Mouse (Mus musculus): Measurements from ENCODE around the gene Gal3st1. TPM values are rescaled to one million over a fixed set of nuclear protein-coding genes. Genes with fewer than 3 reads are reported as not detected.

Gene Gal3st1
- polyA plus RNA-seq, 1 experiment from 2014 or later, result 17.4 TPM

GRCm38 (mm10) chr11:3993914-3994313, 10.5 kb downstream of the Gal3st1 start:
- peaks cover 24% of the 10 kb centered on the region for H3K27me3 ChIP-seq (replicated peaks; ENCODE audit: control insufficient read depth, insufficient read depth, low read length)
- no peaks in the 10 kb centered on the region for H3K9me3 ChIP-seq (ENCODE audit: control insufficient read depth, low read length)
- DNase-seq (ENCODE audit: low spot score) (no peak), ATAC-seq (replicated peaks; ENCODE audit: low FRiP score, low TSS enrichment, low read depth) (no peak)
- H3K36me3 ChIP-seq (ENCODE audit: control insufficient read depth, insufficient read depth, low read length), result no peaks in the 10 kb centered on the region
- no peak overlapping the region for H3K4me2 ChIP-seq (ENCODE audit: low read length)
- H3K4me3 ChIP-seq (ENCODE audit: low read depth, low read length), result no peak overlapping the region
- H3K9ac ChIP-seq (ENCODE audit: low read length), result no peak overlapping the region
- H3K27ac ChIP-seq (ENCODE audit: low read depth), result no peak overlapping the region
- WGBS, result 90% methylated on average over 6 of the region's 6 CpGs
- no peaks in the 10 kb centered on the region; the same call in 1 of the 2 replicates for H3K4me1 ChIP-seq (replicated peaks; ENCODE audit: control insufficient read depth, insufficient read depth, low read length)

GRCm38 (mm10) chr11:3995511-3995910, 12.1 kb downstream of the Gal3st1 start:
- no peak overlapping the region for H3K4me2 ChIP-seq (ENCODE audit: low read length)
- H3K36me3 ChIP-seq (ENCODE audit: control insufficient read depth, insufficient read depth, low read length), result no peaks in the 10 kb centered on the region
- WGBS, result 87% methylated on average over 5 of the region's 5 CpGs
- peaks cover 37% of the 10 kb centered on the region for H3K27me3 ChIP-seq (replicated peaks; ENCODE audit: control insufficient read depth, insufficient read depth, low read length)
- H3K27ac ChIP-seq (ENCODE audit: low read depth), result no peak overlapping the region
- no peak overlapping the region for H3K9ac ChIP-seq (ENCODE audit: low read length)
- no peaks in the 10 kb centered on the region; the same call in 1 of the 2 replicates for H3K4me1 ChIP-seq (replicated peaks; ENCODE audit: control insufficient read depth, insufficient read depth, low read length)
- no peaks in the 10 kb centered on the region for H3K9me3 ChIP-seq (ENCODE audit: control insufficient read depth, low read length)
- ATAC-seq (replicated peaks; ENCODE audit: low FRiP score, low TSS enrichment, low read depth) (no peak), DNase-seq (ENCODE audit: low spot score) (no peak)
- H3K4me3 ChIP-seq (ENCODE audit: low read depth, low read length), result no peak overlapping the region

GRCm38 (mm10) chr11:3996840-3997239, 13.4 kb downstream of the Gal3st1 start:
- Histone ChIP-seq H3K4me2 (ENCODE audit: low read length) (no peak overlapping the region), H3K9ac (ENCODE audit: low read length) (no peak overlapping the region), H3K4me1 (replicated peaks; ENCODE audit: control insufficient read depth, insufficient read depth, low read length) (no peaks in the 10 kb centered on the region; the same call in 1 of the 2 replicates), H3K27me3 (replicated peaks; ENCODE audit: control insufficient read depth, insufficient read depth, low read length) (peaks cover 40% of the 10 kb centered on the region), H3K4me3 (ENCODE audit: low read depth, low read length) (no peak overlapping the region), H3K9me3 (ENCODE audit: control insufficient read depth, low read length) (no peaks in the 10 kb centered on the region), H3K27ac (ENCODE audit: low read depth) (no peak overlapping the region), H3K36me3 (ENCODE audit: control insufficient read depth, insufficient read depth, low read length) (no peaks in the 10 kb centered on the region)
- no peak for ATAC-seq (replicated peaks; ENCODE audit: low FRiP score, low TSS enrichment, low read depth)
- no peak for DNase-seq (ENCODE audit: low spot score)
- 87% methylated on average over 3 of the region's 3 CpGs for WGBS

- ATAC-seq (replicated peaks; ENCODE audit: low FRiP score, low TSS enrichment, low read depth), result no peak; the same call in 1 of the 2 replicates
Measured at GRCm38 (mm10) chr11:3997978-3998720, 14.7 kb downstream of the Gal3st1 start.

GRCm38 (mm10) chr11:3999547-3999946, 16.1 kb downstream of the Gal3st1 start:
- ATAC-seq (replicated peaks; ENCODE audit: low FRiP score, low TSS enrichment, low read depth), result peak; percentile 60; the same call in 1 of the 2 replicates
- Histone ChIP-seq H3K36me3 (ENCODE audit: control insufficient read depth, insufficient read depth, low read length) (no peaks in the 10 kb centered on the region), H3K9ac (ENCODE audit: low read length) (no peak overlapping the region), H3K27ac (ENCODE audit: low read depth) (no peak overlapping the region), H3K4me2 (ENCODE audit: low read length) (no peak overlapping the region), H3K27me3 (replicated peaks; ENCODE audit: control insufficient read depth, insufficient read depth, low read length) (peaks cover 40% of the 10 kb centered on the region), H3K4me3 (ENCODE audit: low read depth, low read length) (no peak overlapping the region), H3K4me1 (replicated peaks; ENCODE audit: control insufficient read depth, insufficient read depth, low read length) (no peaks in the 10 kb centered on the region; the same call in 1 of the 2 replicates), H3K9me3 (ENCODE audit: control insufficient read depth, low read length) (no peaks in the 10 kb centered on the region)
- 59% methylated on average over 5 of the region's 5 CpGs for WGBS
- no peak for DNase-seq (ENCODE audit: low spot score)

More at GRCm38 (mm10) chr11:3997978-3998720, 14.7 kb downstream of the Gal3st1 start:
- Histone ChIP-seq H3K27me3 (replicated peaks; ENCODE audit: control insufficient read depth, insufficient read depth, low read length) (peaks cover 40% of the 10 kb centered on the region), H3K4me2 (ENCODE audit: low read length) (peak overlapping the region; percentile 45), H3K27ac (ENCODE audit: low read depth) (no peak overlapping the region), H3K36me3 (ENCODE audit: control insufficient read depth, insufficient read depth, low read length) (no peaks in the 10 kb centered on the region), H3K4me1 (replicated peaks; ENCODE audit: control insufficient read depth, insufficient read depth, low read length) (no peaks in the 10 kb centered on the region; the same call in 1 of the 2 replicates), H3K4me3 (ENCODE audit: low read depth, low read length) (peak overlapping the region; percentile 18), H3K9me3 (ENCODE audit: control insufficient read depth, low read length) (no peaks in the 10 kb centered on the region), H3K9ac (ENCODE audit: low read length) (no peak overlapping the region)
- peak; percentile 65 for DNase-seq (ENCODE audit: low spot score)
- 13% methylated on average over 66 of the region's 66 CpGs for WGBS

GRCm38 (mm10) chr11:4001603-4002002, 18.2 kb downstream of the Gal3st1 start:
- 8% methylated on average over 5 of the region's 5 CpGs for WGBS
- Histone ChIP-seq H3K9ac (ENCODE audit: low read length) (no peak overlapping the region), H3K4me2 (ENCODE audit: low read length) (no peak overlapping the region), H3K9me3 (ENCODE audit: control insufficient read depth, low read length) (no peaks in the 10 kb centered on the region), H3K36me3 (ENCODE audit: control insufficient read depth, insufficient read depth, low read length) (no peaks in the 10 kb centered on the region), H3K4me1 (replicated peaks; ENCODE audit: control insufficient read depth, insufficient read depth, low read length) (no peaks in the 10 kb centered on the region; the same call in 1 of the 2 replicates), H3K27me3 (replicated peaks; ENCODE audit: control insufficient read depth, insufficient read depth, low read length) (peaks cover 40% of the 10 kb centered on the region), H3K4me3 (ENCODE audit: low read depth, low read length) (no peak overlapping the region), H3K27ac (ENCODE audit: low read depth) (no peak overlapping the region)
- ATAC-seq (replicated peaks; ENCODE audit: low FRiP score, low TSS enrichment, low read depth), result 0 out of 2 replicates have a peak, but pooled peaks have one; percentile 50
- DNase-seq (ENCODE audit: low spot score), result peak; percentile 83

- Histone ChIP-seq H3K9me3 (ENCODE audit: control insufficient read depth, low read length) (no peaks in the 10 kb centered on the region), H3K9ac (ENCODE audit: low read length) (no peak overlapping the region), H3K4me2 (ENCODE audit: low read length) (no peak overlapping the region), H3K4me1 (replicated peaks; ENCODE audit: control insufficient read depth, insufficient read depth, low read length) (no peaks in the 10 kb centered on the region), H3K27ac (ENCODE audit: low read depth) (no peak overlapping the region), H3K27me3 (replicated peaks; ENCODE audit: control insufficient read depth, insufficient read depth, low read length) (peaks cover 3% of the 10 kb centered on the region; the same call in 1 of the 2 replicates), H3K4me3 (ENCODE audit: low read depth, low read length) (no peak overlapping the region), H3K36me3 (ENCODE audit: control insufficient read depth, insufficient read depth, low read length) (no peaks in the 10 kb centered on the region)
- 53% methylated on average over 5 of the region's 5 CpGs for WGBS
- DNase-seq (ENCODE audit: low spot score) (no peak), ATAC-seq (replicated peaks; ENCODE audit: low FRiP score, low TSS enrichment, low read depth) (no peak)
Measured at GRCm38 (mm10) chr11:4005220-4005805, 21.9 kb downstream of the Gal3st1 start.

GRCm38 (mm10) chr11:4006462-4006861, 23.0 kb downstream of the Gal3st1 start:
- 79% methylated on average over 3 of the region's 3 CpGs for WGBS
- H3K27ac ChIP-seq (ENCODE audit: low read depth), result no peak overlapping the region
- H3K9me3 ChIP-seq (ENCODE audit: control insufficient read depth, low read length), result no peaks in the 10 kb centered on the region
- no peaks in the 10 kb centered on the region for H3K27me3 ChIP-seq (replicated peaks; ENCODE audit: control insufficient read depth, insufficient read depth, low read length)
- H3K9ac ChIP-seq (ENCODE audit: low read length), result no peak overlapping the region
- no peaks in the 10 kb centered on the region for H3K36me3 ChIP-seq (ENCODE audit: control insufficient read depth, insufficient read depth, low read length)
- ATAC-seq (replicated peaks; ENCODE audit: low FRiP score, low TSS enrichment, low read depth) (no peak), DNase-seq (ENCODE audit: low spot score) (no peak)
- no peak overlapping the region for H3K4me3 ChIP-seq (ENCODE audit: low read depth, low read length)
- H3K4me2 ChIP-seq (ENCODE audit: low read length), result no peak overlapping the region
- H3K4me1 ChIP-seq (replicated peaks; ENCODE audit: control insufficient read depth, insufficient read depth, low read length), result no peaks in the 10 kb centered on the region

Measured in intestine, embryonic 14.5 days (tissue).